Mouse (Mus musculus): Measurements from ENCODE around the gene Tpd52l1. TPM values are rescaled to one million over a fixed set of nuclear protein-coding genes. Genes with fewer than 3 reads are reported as not detected.

Gene Tpd52l1
- polyA plus RNA-seq, 1 experiment from 2014 or later, result 33.4 TPM

- H3K27me3 ChIP-seq, result no peaks in the 10 kb centered on the region
- no peak overlapping the region for H3K27ac ChIP-seq
- WGBS, result 32% methylated on average over 1 of the region's 1 CpGs
- H3K4me2 ChIP-seq, result no peak overlapping the region
- no peak overlapping the region for H3K4me3 ChIP-seq
- H3K4me1 ChIP-seq, result no peaks in the 10 kb centered on the region
- no peaks in the 10 kb centered on the region for H3K9me3 ChIP-seq
- no peak for ATAC-seq (ENCODE audit: insufficient number of reproducible peaks, low FRiP score, low TSS enrichment, low read depth)
- H3K9ac ChIP-seq, result no peak overlapping the region
- no peaks in the 10 kb centered on the region for H3K36me3 ChIP-seq
These were observed 149.3 kb downstream of the Tpd52l1 start for GRCm38 (mm10) chr10:31296458-31296857.

- no peaks in the 10 kb centered on the region for H3K9me3 ChIP-seq
- no peak overlapping the region for H3K9ac ChIP-seq
- no peaks in the 10 kb centered on the region for H3K4me1 ChIP-seq
- no peak for ATAC-seq (ENCODE audit: insufficient number of reproducible peaks, low FRiP score, low TSS enrichment, low read depth)
- 59% methylated on average over 5 of the region's 5 CpGs for WGBS
- H3K27me3 ChIP-seq, result no peaks in the 10 kb centered on the region
- no peak overlapping the region for H3K4me2 ChIP-seq
- no peaks in the 10 kb centered on the region for H3K36me3 ChIP-seq
- no peak overlapping the region for H3K27ac ChIP-seq
- H3K4me3 ChIP-seq, result no peak overlapping the region
These were observed 150.1 kb downstream of the Tpd52l1 start for GRCm38 (mm10) chr10:31295705-31296104.

GRCm38 (mm10) chr10:31288697-31289390, 156.9 kb downstream of the Tpd52l1 start:
- no peaks in the 10 kb centered on the region for H3K9me3 ChIP-seq
- H3K9ac ChIP-seq, result no peak overlapping the region
- no peak for ATAC-seq (ENCODE audit: insufficient number of reproducible peaks, low FRiP score, low TSS enrichment, low read depth)
- 85% methylated on average over 4 of the region's 4 CpGs for WGBS
- H3K27ac ChIP-seq, result no peak overlapping the region
- H3K27me3 ChIP-seq, result no peaks in the 10 kb centered on the region
- no peaks in the 10 kb centered on the region for H3K4me1 ChIP-seq
- H3K36me3 ChIP-seq, result no peaks in the 10 kb centered on the region
- H3K4me2 ChIP-seq, result no peak overlapping the region
- no peak overlapping the region for H3K4me3 ChIP-seq

- Histone ChIP-seq H3K4me3 (no peak overlapping the region), H3K4me2 (no peak overlapping the region), H3K27me3 (no peaks in the 10 kb centered on the region), H3K9ac (no peak overlapping the region), H3K4me1 (no peaks in the 10 kb centered on the region), H3K9me3 (no peaks in the 10 kb centered on the region), H3K27ac (no peak overlapping the region), H3K36me3 (no peaks in the 10 kb centered on the region)
- ATAC-seq (ENCODE audit: insufficient number of reproducible peaks, low FRiP score, low TSS enrichment, low read depth), result no peak
These were observed 158.0 kb downstream of the Tpd52l1 start for GRCm38 (mm10) chr10:31287787-31288186.

Other genes starting within 250 kb of the Tpd52l1 start
- gene Hddc2, start 132.6 kb downstream of the Tpd52l1 start, polyA plus RNA-seq (2015; fragmentation: Nextera tagmentation; extraction: Ambion mirVana), result 58.9 and 60.6 TPM in 2 replicates
- gene Rnf217, start 163.2 kb upstream of the Tpd52l1 start, polyA plus RNA-seq (2015; fragmentation: Nextera tagmentation; extraction: Ambion mirVana), result 1.9 and 2.1 TPM in 2 replicates

Measured in limb, embryonic 15.5 days (tissue).